ENCODE assay signal across 7 mouse cellular contexts in genomic region chr1:106714530-106714981, GRCm38 (mm10). TPM values are rescaled to one million over a fixed set of nuclear protein-coding genes. Genes with fewer than 3 reads are reported as not detected.
DNase-seq lines count a peak whose midpoint lies in the region; ATAC-seq and TF ChIP-seq lines count a peak whose summit lies in the region.

No protein-coding gene starts in this region.

- DNase-seq in left cerebral cortex, adult 8-10 months (ENCODE audit: low spot score in 2 of 2) = peak; percentile 27 to 35
- DNase-seq in left cerebral cortex, adult 11 months (ENCODE audit: low spot score) = no peak
- DNase-seq in midbrain, embryonic 10.5 days (ENCODE audit: low spot score) = no peak
- no peak for DNase-seq in adrenal gland, postnatal 14 days
- no peak for DNase-seq in natural killer cell, adult 2 months (ENCODE audit: low spot score in 2 of 2)

- TF ChIP-seq POLR2A in bone marrow, adult 2 months (IDR thresholded peaks at IDR 0.05; ENCODE audit: borderline replicate concordance, control insufficient read depth, low read depth, low read length) = no peak

- H3K9me3 ChIP-seq in midbrain, embryonic 10.5 days (replicated peaks) = no peaks in the 10 kb centered on the region

- ATAC-seq in hematopoietic stem cell, adult 5-6 weeks (replicated peaks in 1 of 2; ENCODE audit: insufficient read depth in 1 of 2, low FRiP score in 2 of 2, low TSS enrichment in 1 of 2, low read depth in 1 of 2, poor library complexity in 2 of 2, severe bottlenecking in 2 of 2) = peak; percentile 3 to 5; a peak in 3 of 4 replicates

- no peaks in the 10 kb centered on the region; the same call in none of the 2 replicates for H3K4me1 ChIP-seq in bone marrow, adult 2 months (ENCODE audit: control insufficient read depth, insufficient read depth, low read length)
- H3K4me1 ChIP-seq in midbrain, embryonic 10.5 days = peaks cover 37% of the 10 kb centered on the region

- peaks cover 30% of the 10 kb centered on the region for H3K27me3 ChIP-seq in midbrain, embryonic 10.5 days (ENCODE audit: low read depth, poor library complexity, severe bottlenecking)

- peak overlapping the region; percentile 73 for H3K4me3 ChIP-seq in bone marrow, adult 2 months (replicated peaks; ENCODE audit: control insufficient read depth, low read depth, low read length)
- peak overlapping the region; percentile 83 for H3K4me3 ChIP-seq in midbrain, embryonic 10.5 days

- H3K36me3 ChIP-seq in midbrain, embryonic 10.5 days = no peaks in the 10 kb centered on the region

- H3K27ac ChIP-seq in bone marrow, adult 2 months (ENCODE audit: control insufficient read depth, insufficient read depth, low read depth, low read length, poor library complexity) = peak overlapping the region; percentile 73; the same call in 1 of the 2 replicates
- peak overlapping the region; percentile 97 for H3K27ac ChIP-seq in midbrain, embryonic 10.5 days (replicated peaks)

- TF ChIP-seq CTCF in bone marrow, adult 2 months (IDR thresholded peaks at IDR 0.05; ENCODE audit: control insufficient read depth, insufficient read depth, low read length) = no peak

- 2% methylated on average over 21 of the region's 21 CpGs for WGBS in bone marrow, adult 2 months
- WGBS in midbrain, embryonic 10.5 days = 7% methylated on average over 21 of the region's 21 CpGs

RNA-seq across cellular contexts. Expression of gene Bcl2, which starts 0.5 kb away (rescaled TPM):
- total RNA-seq in left cerebral cortex, adult 8-10 months (2022) = 10 to 100 TPM; 12.1 to 16.1 (median 13.3) TPM
- 7.9 and 14.4 TPM in 2 replicates for polyA plus RNA-seq in bone marrow, adult 2 months (2011; ENCODE audit: insufficient read depth, insufficient read length, low replicate concordance, missing spikeins)
- total RNA-seq in hematopoietic stem cell, adult 5-6 weeks (2017) = 36.3 and 39.6 TPM in 2 replicates
- polyA plus RNA-seq in midbrain, embryonic 10.5 days (2016; fragmentation: Nextera tagmentation; extraction: Ambion mirVana) = 8.9 and 9.9 TPM in 2 replicates
- total RNA-seq in adrenal gland, postnatal 14 days (2021) = 6.0 and 10.1 TPM in 2 replicates

RNA-seq across cellular contexts. Expression of gene Kdsr, which starts 45.0 kb away (rescaled TPM):
- 10 to 100 TPM; 26.3 to 28.6 (median 28.1) TPM for total RNA-seq in left cerebral cortex, adult 8-10 months (2022)
- polyA plus RNA-seq in bone marrow, adult 2 months (2011; ENCODE audit: insufficient read depth, insufficient read length, low replicate concordance, missing spikeins) = 4.2 and 6.4 TPM in 2 replicates
- 30.3 and 69.4 TPM in 2 replicates for total RNA-seq in hematopoietic stem cell, adult 5-6 weeks (2017)
- polyA plus RNA-seq in midbrain, embryonic 10.5 days (2016; fragmentation: Nextera tagmentation; extraction: Ambion mirVana) = 7.2 and 7.5 TPM in 2 replicates
- 27.7 and 29.2 TPM in 2 replicates for total RNA-seq in adrenal gland, postnatal 14 days (2021)

Comparison
In these comparisons a context has a peak if more than half of its experiments do, and no peak if none do; other contexts are left out.
1. DNase-seq: peak in left cerebral cortex, adult 8-10 months (2 of 2); none in left cerebral cortex, adult 11 months (single experiment), midbrain, embryonic 10.5 days (single experiment), adrenal gland, postnatal 14 days (single experiment) and natural killer cell, adult 2 months (0 of 2).